Mouse (Mus musculus): ENCODE measurements around the gene Ccdc62. TPM values are rescaled to one million over a fixed set of nuclear protein-coding genes. Genes with fewer than 3 reads are reported as not detected.

The Ccdc62 gene
- polyA plus RNA-seq, 1 experiment from 2014 or later: 6.2 TPM

DNA sequence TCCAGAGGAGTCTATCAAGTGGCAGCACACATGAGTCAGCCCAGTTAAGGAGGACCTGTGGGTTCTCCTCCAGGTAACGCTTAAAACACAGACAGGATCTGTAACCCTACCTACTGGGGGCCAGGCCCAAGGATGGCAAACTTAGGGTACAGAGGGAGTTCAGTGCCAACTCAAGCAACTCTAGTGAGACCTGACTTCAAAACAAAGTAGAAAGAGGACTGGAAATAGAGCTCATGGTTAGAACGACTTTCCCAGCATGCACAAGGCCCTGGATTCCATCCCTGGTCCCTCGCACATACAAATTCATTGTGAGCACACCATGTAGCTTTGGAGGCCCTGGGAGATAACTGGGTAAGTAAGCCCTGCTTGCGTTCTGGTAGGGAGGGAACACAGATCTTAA is 40.1 kb downstream of the Ccdc62 start:
- Histone ChIP-seq H3K27ac (ENCODE audit: low read depth, low read length) (no peak overlapping the region), H3K4me1 (ENCODE audit: control insufficient read depth, insufficient read depth, low read length) (0 out of 2 replicates have a peak, but pooled peaks cover 17% of the 10 kb centered on the region)
- WGBS: 84% methylated on average over 4 of the region's 4 CpGs

DNA sequence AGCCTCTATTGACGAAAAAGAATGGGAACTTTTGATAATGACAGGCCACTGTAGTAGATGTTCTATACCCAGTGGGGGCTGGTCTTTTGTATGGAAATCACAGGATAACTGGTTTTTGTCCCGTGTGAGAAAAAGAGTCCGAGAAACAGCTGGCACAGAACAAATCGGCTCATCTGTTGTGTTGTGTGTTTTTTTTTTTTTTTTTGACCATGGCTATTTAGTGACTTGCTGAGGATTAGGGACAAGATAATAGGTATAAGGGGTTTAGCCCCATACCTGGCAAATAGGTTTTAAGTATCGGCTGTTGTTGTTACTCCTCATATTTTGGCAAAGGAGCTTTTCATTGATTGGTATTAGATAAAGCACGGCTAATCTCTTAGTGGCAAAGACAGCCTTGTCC is 42.0 kb downstream of the Ccdc62 start:
- Histone ChIP-seq H3K4me1 (ENCODE audit: control insufficient read depth, insufficient read depth, low read length) (peaks cover 26% of the 10 kb centered on the region; the same call in 1 of the 2 replicates), H3K9ac (ENCODE audit: low read depth, low read length) (no peak overlapping the region), H3K9me3 (ENCODE audit: control insufficient read depth, low read length) (no peaks in the 10 kb centered on the region), H3K4me2 (replicated peaks; ENCODE audit: low read depth, low read length) (no peak overlapping the region), H3K4me3 (ENCODE audit: low read length) (no peak overlapping the region), H3K27me3 (ENCODE audit: control insufficient read depth, insufficient read depth, low read length) (peaks cover 9% of the 10 kb centered on the region; the same call in 1 of the 2 replicates), H3K27ac (ENCODE audit: low read depth, low read length) (no peak overlapping the region), H3K36me3 (ENCODE audit: control insufficient read depth, insufficient read depth, low read length) (no peaks in the 10 kb centered on the region)
- WGBS: 83% methylated on average over 6 of the region's 6 CpGs
- no peak for ATAC-seq (ENCODE audit: low FRiP score, low TSS enrichment)

More for the DNA sequence above, 40.1 kb downstream of the Ccdc62 start:
- Histone ChIP-seq H3K4me3 (ENCODE audit: low read length) (no peak overlapping the region), H3K36me3 (ENCODE audit: control insufficient read depth, insufficient read depth, low read length) (no peaks in the 10 kb centered on the region), H3K27me3 (ENCODE audit: control insufficient read depth, insufficient read depth, low read length) (peaks cover 4% of the 10 kb centered on the region; the same call in 1 of the 2 replicates), H3K4me2 (replicated peaks; ENCODE audit: low read depth, low read length) (no peak overlapping the region), H3K9ac (ENCODE audit: low read depth, low read length) (no peak overlapping the region), H3K9me3 (ENCODE audit: control insufficient read depth, low read length) (no peaks in the 10 kb centered on the region)
- no peak for ATAC-seq (ENCODE audit: low FRiP score, low TSS enrichment)

DNA sequence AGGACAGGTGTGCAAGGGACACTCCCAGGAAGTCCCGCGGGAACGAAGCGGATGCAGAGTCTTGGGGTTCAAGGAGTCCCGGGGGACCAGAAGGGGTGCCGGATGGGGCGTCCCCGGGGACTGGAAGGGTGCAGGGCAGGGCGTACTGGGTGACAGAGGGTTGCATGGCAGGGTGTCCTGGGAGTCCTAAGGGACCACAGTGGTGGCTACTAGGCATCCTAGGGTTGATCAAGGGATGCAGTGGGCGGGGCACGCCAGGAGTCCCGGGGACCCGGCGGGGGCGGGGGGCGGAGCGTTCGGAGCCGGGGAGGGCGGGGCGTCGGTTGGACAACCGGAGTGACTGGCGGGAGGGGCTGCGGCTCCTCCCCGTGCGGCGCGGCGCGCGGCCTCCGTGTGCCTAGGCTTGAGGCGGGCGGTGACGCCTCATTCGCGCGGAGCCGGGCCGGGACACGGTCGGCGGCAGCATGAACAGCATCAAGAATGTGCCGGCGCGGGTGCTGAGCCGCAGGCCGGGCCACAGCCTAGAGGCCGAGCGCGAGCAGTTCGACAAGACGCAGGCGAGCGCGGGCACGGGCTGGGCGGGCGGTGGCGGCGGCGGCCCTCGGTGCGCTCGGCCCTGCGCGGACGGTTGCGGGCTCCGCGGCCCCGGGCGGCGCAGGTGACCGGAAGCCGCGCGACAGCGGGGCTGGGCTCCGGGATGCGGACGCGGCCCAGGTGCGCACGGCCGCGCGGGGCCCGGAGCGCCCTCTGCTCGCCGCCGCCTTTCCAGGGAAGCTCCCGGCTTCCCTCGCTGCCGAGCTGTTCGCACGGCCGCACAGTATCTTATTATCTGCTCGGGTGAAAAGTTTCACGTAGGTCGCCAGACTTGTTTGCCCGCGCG is 43.1 kb downstream of the Ccdc62 start, which contains the start of gene Hip1r:
Gene Hip1r, plus strand, starts transcription at position 330 of the 880 bp plus-strand sequence.
- no peak within 1 kb of the TSS for H3K27ac ChIP-seq (ENCODE audit: low read depth, low read length)
- peaks cover 9% of the 10 kb centered on the region; the same call in 1 of the 2 replicates for H3K27me3 ChIP-seq (ENCODE audit: control insufficient read depth, insufficient read depth, low read length)
- no peaks in the 10 kb centered on the region for H3K9me3 ChIP-seq (ENCODE audit: control insufficient read depth, low read length)
- WGBS: 1% methylated on average over 95 of the region's 106 CpGs
- H3K9ac ChIP-seq (ENCODE audit: low read depth, low read length): peak within 1 kb of the TSS; percentile 84
- peak; percentile 77 for ATAC-seq (ENCODE audit: low FRiP score, low TSS enrichment)
- peak within 1 kb of the TSS; percentile 93 for H3K4me2 ChIP-seq (replicated peaks; ENCODE audit: low read depth, low read length)
- H3K4me3 ChIP-seq (ENCODE audit: low read length): peak within 1 kb of the TSS; percentile 71
- H3K36me3 ChIP-seq (ENCODE audit: control insufficient read depth, insufficient read depth, low read length): no peaks in the 10 kb centered on the region
- H3K4me1 ChIP-seq (ENCODE audit: control insufficient read depth, insufficient read depth, low read length): peaks cover 33% of the 10 kb centered on the region; the same call in 1 of the 2 replicates

DNA sequence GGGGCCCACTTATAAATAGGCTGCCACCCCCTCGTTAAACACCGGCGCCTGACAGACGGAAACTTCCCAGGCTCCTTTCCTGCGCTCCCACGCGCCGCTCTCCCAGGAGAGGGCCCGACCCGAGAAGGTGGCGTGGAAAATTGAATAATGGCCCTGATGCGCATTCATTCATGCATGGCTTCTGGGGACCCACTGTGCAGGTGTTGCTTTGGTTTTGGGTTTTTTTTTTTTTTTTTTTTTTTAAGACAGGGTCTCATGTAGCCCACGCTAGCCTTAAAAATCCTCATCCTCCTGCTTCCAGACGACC is 43.7 kb downstream of the Ccdc62 start:
- H3K4me1 ChIP-seq (ENCODE audit: control insufficient read depth, insufficient read depth, low read length): peaks cover 31% of the 10 kb centered on the region; the same call in 1 of the 2 replicates
- peaks cover 9% of the 10 kb centered on the region; the same call in 1 of the 2 replicates for H3K27me3 ChIP-seq (ENCODE audit: control insufficient read depth, insufficient read depth, low read length)
- ATAC-seq (ENCODE audit: low FRiP score, low TSS enrichment): no peak
- no peaks in the 10 kb centered on the region for H3K36me3 ChIP-seq (ENCODE audit: control insufficient read depth, insufficient read depth, low read length)
- no peak overlapping the region for H3K27ac ChIP-seq (ENCODE audit: low read depth, low read length)
- peak overlapping the region; percentile 84 for H3K9ac ChIP-seq (ENCODE audit: low read depth, low read length)
- H3K4me2 ChIP-seq (replicated peaks; ENCODE audit: low read depth, low read length): peak overlapping the region; percentile 93
- under 1% methylated on average over 14 of the region's 14 CpGs for WGBS
- H3K4me3 ChIP-seq (ENCODE audit: low read length): peak overlapping the region; percentile 71
- no peaks in the 10 kb centered on the region for H3K9me3 ChIP-seq (ENCODE audit: control insufficient read depth, low read length)

DNA sequence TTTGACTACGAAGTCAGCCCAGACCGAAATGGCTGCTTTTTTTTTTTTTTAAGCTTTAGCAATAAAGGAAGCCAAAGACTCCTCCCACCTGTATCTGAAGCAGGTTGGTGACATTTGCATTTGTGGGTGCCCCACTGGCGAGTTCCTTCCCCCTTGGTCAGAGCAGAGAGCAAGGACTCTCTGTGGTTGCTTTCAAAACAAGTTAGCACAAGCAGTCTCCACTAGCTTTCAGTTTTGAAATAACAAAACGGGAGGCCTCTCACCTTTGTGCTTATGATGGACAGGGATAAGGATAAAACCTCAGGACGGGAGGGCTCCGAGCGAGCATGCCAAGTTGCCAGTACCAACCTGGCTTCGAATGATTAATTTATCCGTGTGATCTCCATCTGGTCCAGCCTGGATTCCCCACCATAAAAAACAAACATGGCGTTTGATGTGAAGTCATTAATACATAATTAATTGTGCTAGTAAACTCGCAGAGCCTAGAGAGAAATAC is 44.2 kb downstream of the Ccdc62 start:
- no peak overlapping the region for H3K27ac ChIP-seq (ENCODE audit: low read depth, low read length)
- H3K9me3 ChIP-seq (ENCODE audit: control insufficient read depth, low read length): no peaks in the 10 kb centered on the region
- H3K27me3 ChIP-seq (ENCODE audit: control insufficient read depth, insufficient read depth, low read length): peaks cover 9% of the 10 kb centered on the region; the same call in 1 of the 2 replicates
- peak overlapping the region; percentile 84; the same call in 1 of the 2 replicates for H3K9ac ChIP-seq (ENCODE audit: low read depth, low read length)
- ATAC-seq (ENCODE audit: low FRiP score, low TSS enrichment): no peak
- H3K4me3 ChIP-seq (ENCODE audit: low read length): peak overlapping the region; percentile 71
- H3K4me1 ChIP-seq (ENCODE audit: control insufficient read depth, insufficient read depth, low read length): peaks cover 31% of the 10 kb centered on the region; the same call in 1 of the 2 replicates
- WGBS: 19% methylated on average over 11 of the region's 11 CpGs
- H3K36me3 ChIP-seq (ENCODE audit: control insufficient read depth, insufficient read depth, low read length): no peaks in the 10 kb centered on the region
- peak overlapping the region; percentile 93 for H3K4me2 ChIP-seq (replicated peaks; ENCODE audit: low read depth, low read length)

DNA sequence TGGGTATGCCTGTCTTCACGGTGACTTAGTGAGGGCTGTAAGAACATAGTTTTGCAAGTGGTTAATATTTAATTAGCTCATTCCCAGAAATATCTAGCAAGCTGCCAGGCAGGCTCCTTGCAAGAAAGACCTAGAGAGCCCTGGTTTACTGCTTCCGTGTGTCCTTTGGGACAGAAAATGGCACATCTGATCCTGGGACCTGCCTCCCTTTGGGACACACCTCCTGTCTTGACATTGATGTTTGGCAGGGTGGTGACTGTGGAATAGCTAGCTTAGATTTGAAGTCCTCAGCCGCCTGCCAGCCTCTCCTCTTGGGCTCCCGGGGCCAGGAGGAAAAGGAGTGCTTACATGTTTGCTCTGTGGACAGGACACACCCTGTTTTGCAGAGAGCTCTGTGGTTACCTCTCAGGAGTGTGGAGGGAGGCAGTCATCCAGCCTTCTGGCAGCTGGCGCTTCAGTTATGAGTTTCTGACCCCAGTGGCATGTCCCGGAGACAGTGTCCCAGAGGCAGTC is 45.2 kb downstream of the Ccdc62 start:
- Histone ChIP-seq H3K27ac (ENCODE audit: low read depth, low read length) (peak overlapping the region; percentile 62), H3K4me3 (ENCODE audit: low read length) (no peak overlapping the region), H3K9me3 (ENCODE audit: control insufficient read depth, low read length) (no peaks in the 10 kb centered on the region), H3K27me3 (ENCODE audit: control insufficient read depth, insufficient read depth, low read length) (peaks cover 9% of the 10 kb centered on the region; the same call in 1 of the 2 replicates), H3K4me2 (replicated peaks; ENCODE audit: low read depth, low read length) (peak overlapping the region; percentile 93; the same call in 1 of the 2 replicates), H3K4me1 (ENCODE audit: control insufficient read depth, insufficient read depth, low read length) (peaks cover 31% of the 10 kb centered on the region; the same call in 1 of the 2 replicates), H3K9ac (ENCODE audit: low read depth, low read length) (no peak overlapping the region), H3K36me3 (ENCODE audit: control insufficient read depth, insufficient read depth, low read length) (no peaks in the 10 kb centered on the region)
- no peak for ATAC-seq (ENCODE audit: low FRiP score, low TSS enrichment)
- 58% methylated on average over 6 of the region's 6 CpGs for whole genome bisulfite sequencing

DNA sequence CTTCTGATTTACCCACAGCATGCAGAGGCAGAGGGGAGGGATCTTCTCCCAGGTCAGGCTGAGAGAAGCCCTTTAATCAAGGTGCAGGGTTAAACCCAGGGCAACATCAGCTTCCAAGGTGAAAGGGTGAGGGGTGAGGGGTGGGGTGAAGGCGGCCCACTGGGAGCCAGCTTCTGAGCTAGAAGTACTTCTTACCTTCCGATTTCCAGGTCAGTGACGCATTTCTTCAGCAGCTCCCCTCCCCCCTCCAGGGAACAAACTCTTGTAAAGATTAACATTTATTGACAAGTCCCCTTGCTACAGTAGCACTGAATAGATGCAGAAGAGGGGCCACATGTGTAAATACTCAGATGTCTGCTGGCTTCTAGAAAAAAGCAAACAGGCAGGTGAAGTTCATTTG is 46.8 kb downstream of the Ccdc62 start:
- 30% methylated on average over 3 of the region's 3 CpGs for WGBS
- Histone ChIP-seq H3K4me1 (ENCODE audit: control insufficient read depth, insufficient read depth, low read length) (peaks cover 33% of the 10 kb centered on the region; the same call in 1 of the 2 replicates), H3K27me3 (ENCODE audit: control insufficient read depth, insufficient read depth, low read length) (peaks cover 9% of the 10 kb centered on the region; the same call in 1 of the 2 replicates), H3K27ac (ENCODE audit: low read depth, low read length) (peak overlapping the region; percentile 26; the same call in 1 of the 2 replicates), H3K4me3 (ENCODE audit: low read length) (no peak overlapping the region), H3K4me2 (replicated peaks; ENCODE audit: low read depth, low read length) (no peak overlapping the region), H3K9ac (ENCODE audit: low read depth, low read length) (no peak overlapping the region), H3K9me3 (ENCODE audit: control insufficient read depth, low read length) (no peaks in the 10 kb centered on the region), H3K36me3 (ENCODE audit: control insufficient read depth, insufficient read depth, low read length) (no peaks in the 10 kb centered on the region)
- ATAC-seq (ENCODE audit: low FRiP score, low TSS enrichment): no peak

DNA sequence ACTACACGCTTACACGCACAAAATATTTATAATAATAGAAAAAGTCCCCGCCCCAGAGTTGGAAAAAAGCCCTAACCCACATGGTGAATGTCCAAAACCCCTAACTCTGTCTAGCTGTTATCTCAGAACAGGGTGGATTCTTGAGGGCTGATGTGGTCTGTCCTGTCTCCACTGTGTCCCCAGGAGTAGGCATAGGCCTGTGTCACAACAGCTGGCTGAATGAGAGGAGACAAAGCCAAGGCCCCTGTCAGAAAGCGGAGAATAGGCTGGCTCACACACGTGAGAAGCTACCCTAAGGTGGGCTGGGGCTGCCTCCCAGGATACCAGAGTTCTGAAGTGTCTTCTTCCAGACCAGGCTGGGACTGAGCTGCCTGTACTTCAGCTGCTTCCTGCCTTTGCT is 47.7 kb downstream of the Ccdc62 start:
- Histone ChIP-seq H3K9ac (ENCODE audit: low read depth, low read length) (no peak overlapping the region), H3K27me3 (ENCODE audit: control insufficient read depth, insufficient read depth, low read length) (peaks cover 9% of the 10 kb centered on the region; the same call in 1 of the 2 replicates), H3K4me1 (ENCODE audit: control insufficient read depth, insufficient read depth, low read length) (peaks cover 33% of the 10 kb centered on the region; the same call in 1 of the 2 replicates), H3K4me2 (replicated peaks; ENCODE audit: low read depth, low read length) (no peak overlapping the region), H3K9me3 (ENCODE audit: control insufficient read depth, low read length) (no peaks in the 10 kb centered on the region), H3K27ac (ENCODE audit: low read depth, low read length) (no peak overlapping the region), H3K4me3 (ENCODE audit: low read length) (no peak overlapping the region), H3K36me3 (ENCODE audit: control insufficient read depth, insufficient read depth, low read length) (no peaks in the 10 kb centered on the region)
- no peak for ATAC-seq (ENCODE audit: low FRiP score, low TSS enrichment)
- 79% methylated on average over 5 of the region's 5 CpGs for WGBS

All from kidney, embryonic 14.5 days (tissue).